Mouse (Mus musculus): ENCODE measurements at regions not wholly inside any gene's neighbourhood (a gene's known extent, or its start where the extent isn't known, plus 50 kb on each side); places are given as distances from the start of the nearest gene placed in this dataset.
"Not testable (repeated sequence)": the region's sequence is repeated elsewhere in the genome, so short reads cannot be mapped to it uniquely, and the experiment has no call there.

DNA sequence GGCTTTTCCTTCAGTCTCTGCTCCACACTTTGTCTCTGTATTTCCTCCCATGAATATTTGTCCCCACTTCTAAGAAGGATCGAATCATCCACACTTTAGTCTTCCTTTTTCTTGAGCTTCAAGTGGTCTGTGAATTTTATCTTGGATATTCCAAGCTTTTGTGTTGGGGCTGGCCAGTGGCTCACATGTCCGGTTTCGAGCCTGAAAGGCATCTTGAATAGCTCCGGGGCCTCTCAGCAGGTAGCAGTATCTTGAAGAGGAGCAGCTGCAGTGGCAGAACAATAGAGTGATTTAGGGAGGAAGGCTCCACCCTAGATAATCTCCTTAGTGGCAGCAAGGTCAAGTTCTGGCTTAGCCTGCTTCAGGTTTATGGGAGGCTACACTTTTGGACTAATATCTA, 113.0 kb upstream of the Mettl21e start:
- H3K4me1 ChIP-seq (ENCODE audit: control insufficient read depth, insufficient read depth, low read length); H3K36me3 ChIP-seq (ENCODE audit: control insufficient read depth, insufficient read depth, low read length, poor library complexity, severe bottlenecking); H3K27me3 ChIP-seq (ENCODE audit: control insufficient read depth, insufficient read depth, low read length, poor library complexity, severe bottlenecking); H3K4me3 ChIP-seq (ENCODE audit: low read depth, low read length); H3K9ac ChIP-seq (ENCODE audit: low read depth, poor library complexity, severe bottlenecking): not testable (repeated sequence)
- TF ChIP-seq EP300 (IDR thresholded peaks at IDR 0.05; ENCODE audit: insufficient read depth, low read depth, low read length): peak; percentile 72
- Histone ChIP-seq H3K9me3 (replicated peaks; ENCODE audit: control insufficient read depth, insufficient read depth, low read length, poor library complexity, severe bottlenecking) (peaks cover 25% of the 10 kb centered on the region), H3K27ac (ENCODE audit: insufficient read depth, low read length) (peak overlapping the region; percentile 87)

- Histone ChIP-seq H3K27ac (ENCODE audit: insufficient read depth, low read length) (no peak overlapping the region), H3K27me3 (ENCODE audit: control insufficient read depth, insufficient read depth, low read length, poor library complexity, severe bottlenecking) (no peaks in the 10 kb centered on the region), H3K4me1 (ENCODE audit: control insufficient read depth, insufficient read depth, low read length) (no peaks in the 10 kb centered on the region), H3K9me3 (replicated peaks; ENCODE audit: control insufficient read depth, insufficient read depth, low read length, poor library complexity, severe bottlenecking) (peaks cover 19% of the 10 kb centered on the region), H3K9ac (ENCODE audit: low read depth, poor library complexity, severe bottlenecking) (no peak overlapping the region), H3K36me3 (ENCODE audit: control insufficient read depth, insufficient read depth, low read length, poor library complexity, severe bottlenecking) (no peaks in the 10 kb centered on the region), H3K4me3 (ENCODE audit: low read depth, low read length) (no peak overlapping the region)
- no peak for TF ChIP-seq CTCF (IDR thresholded peaks at IDR 0.05; ENCODE audit: low read depth, low read length)
- TF ChIP-seq EP300 (IDR thresholded peaks at IDR 0.05; ENCODE audit: insufficient read depth, low read depth, low read length): no peak
- no peak for TF ChIP-seq POLR2A (IDR thresholded peaks at IDR 0.05; ENCODE audit: insufficient read depth, low read length)
These were observed 106.7 kb upstream of the Mettl21e start for GRCm38 (mm10) chr1:44325483-44325882.
